Mouse (Mus musculus): ENCODE measurements around the gene Mcm9.
"Not testable (repeated sequence)": the region's sequence is repeated elsewhere in the genome, so short reads cannot be mapped to it uniquely, and the experiment has no call there.

Mcm9 gene

GRCm38 (mm10) chr10:53499518-53499917 is 130.7 kb downstream of the Mcm9 start:
- no peak for DNase-seq (ENCODE audit: low spot score in 2 of 2)

GRCm38 (mm10) chr10:53495349-53495748 is 134.9 kb downstream of the Mcm9 start:
- not testable (repeated sequence) for DNase-seq (ENCODE audit: low spot score in 2 of 2)

- no peak for DNase-seq (ENCODE audit: low spot score in 2 of 2)
These were observed 136.3 kb downstream of the Mcm9 start for GRCm38 (mm10) chr10:53493954-53494353.

Data from frontal cortex, postnatal 10 days (tissue).